Mouse (Mus musculus): ENCODE results near the gene Ssbp4.

The Ssbp4 gene

GRCm38 (mm10) chr8:70551558-70552161, 57.0 kb downstream of the Ssbp4 start:
- no peak for DNase-seq (ENCODE audit: low spot score)

DNA sequence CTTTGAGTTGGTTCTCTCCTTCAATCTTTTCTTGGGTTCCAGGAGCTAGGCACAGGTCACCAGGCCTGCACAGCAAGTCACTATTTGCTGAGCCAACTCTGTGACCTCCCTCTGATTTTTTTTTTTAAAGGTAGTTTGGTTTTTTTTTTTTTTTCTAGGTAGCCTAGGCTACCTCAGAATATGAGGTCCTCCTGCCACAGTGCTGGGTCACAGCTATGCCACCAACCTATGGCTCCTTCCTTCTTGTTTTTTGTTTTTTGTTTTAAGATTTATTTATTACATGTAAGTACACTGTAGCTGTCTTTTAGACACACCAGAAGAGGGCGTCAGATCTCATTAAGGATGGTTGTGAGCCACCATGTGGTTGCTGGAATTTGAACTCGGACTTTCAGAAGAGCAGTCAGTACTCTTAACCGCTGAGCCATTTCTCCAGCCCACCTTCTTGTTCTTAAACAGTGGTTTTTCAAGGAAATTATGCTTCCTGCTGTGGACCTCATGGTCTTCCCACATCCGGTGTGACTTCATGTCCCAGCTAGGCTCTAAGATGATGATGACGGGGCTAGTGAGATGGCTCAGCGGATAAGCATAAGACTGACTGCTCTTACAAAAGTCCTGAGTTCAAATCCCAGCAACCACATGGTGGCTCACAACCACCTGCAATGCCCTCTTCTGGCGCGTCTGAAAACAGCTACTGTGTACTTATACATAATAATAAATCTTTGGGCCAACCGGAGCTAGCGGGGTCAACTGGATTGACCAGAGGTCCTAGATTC, 59.1 kb downstream of the Ssbp4 start:
- no peak for DNase-seq (ENCODE audit: low spot score)

- DNase-seq (ENCODE audit: low spot score), result no peak
Observed at GRCm38 (mm10) chr8:70547762-70548161, 60.9 kb downstream of the Ssbp4 start.
